Mouse (Mus musculus): ENCODE measurements around the gene Dock7.

Gene Dock7

DNA sequence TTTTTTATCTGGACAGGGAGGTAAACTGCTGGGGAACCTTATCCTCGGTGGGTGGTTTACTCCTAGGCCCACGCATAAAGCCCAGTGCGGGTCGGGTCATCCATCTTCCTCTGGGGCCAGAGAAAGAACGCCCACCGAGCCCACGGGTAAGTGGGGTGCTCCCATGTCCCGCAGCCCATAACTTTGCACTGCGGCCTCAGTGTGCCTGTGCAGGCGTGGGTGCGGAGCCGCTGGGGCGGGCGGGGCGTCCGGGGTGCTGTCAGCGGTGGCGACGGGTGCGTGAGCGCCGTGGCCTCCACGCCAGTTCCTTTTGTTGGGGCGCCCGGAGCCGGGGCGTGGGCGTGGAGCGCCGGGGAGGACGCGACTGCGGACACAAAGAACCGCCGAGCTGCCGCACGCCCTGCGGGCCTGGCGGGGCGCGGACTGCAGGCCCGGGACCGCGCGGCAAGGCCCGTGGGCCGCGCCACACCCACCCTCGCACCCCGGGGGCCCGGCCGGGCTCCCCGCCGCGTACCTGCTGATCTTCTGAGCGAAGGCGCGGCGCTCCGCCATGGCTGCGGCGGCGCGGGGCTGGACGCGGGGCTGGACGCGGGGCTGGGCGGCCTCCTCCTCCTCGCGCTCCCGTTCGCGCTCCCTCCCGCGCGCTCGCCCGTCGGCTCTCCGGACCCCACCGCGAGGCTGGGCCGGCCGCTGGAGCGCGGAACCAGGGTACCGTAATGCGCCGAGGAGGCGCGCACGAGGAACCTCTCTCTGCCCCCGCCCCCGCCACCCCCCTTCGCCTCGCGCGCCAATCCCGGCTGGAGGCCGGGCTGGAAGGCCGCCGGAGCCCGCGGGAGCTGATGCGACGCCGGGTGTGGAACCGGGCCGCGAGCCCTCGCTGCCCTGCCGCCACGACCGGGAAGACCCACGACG, at the start of gene Dock7:
TSS of gene Dock7 (minus strand) at position 705 of the 912 bp plus-strand sequence.
- peak; percentile 87 for DNase-seq (ENCODE audit: low read depth, low spot score)

DNA sequence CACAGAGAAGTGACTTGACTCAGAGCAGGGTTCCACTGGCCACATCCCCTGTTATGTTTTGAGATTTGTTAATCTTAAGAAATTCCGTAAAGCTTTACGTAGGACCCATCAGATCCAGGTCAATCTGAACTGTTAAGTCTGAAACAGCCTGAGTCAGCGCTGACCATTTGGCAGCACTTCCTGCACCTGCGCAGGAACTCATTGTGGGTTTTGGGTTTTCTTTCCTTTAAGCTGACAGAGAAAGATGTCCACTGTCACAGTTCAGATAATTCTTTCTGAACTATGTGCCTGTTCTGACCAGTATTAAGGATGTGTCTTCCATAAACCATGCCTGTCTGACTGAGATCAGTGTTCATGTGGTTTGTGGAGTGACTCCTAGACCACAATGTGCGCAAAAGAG, 48.2 kb upstream of the Dock7 start:
- DNase-seq (ENCODE audit: low read depth, low spot score) = no peak

DNA sequence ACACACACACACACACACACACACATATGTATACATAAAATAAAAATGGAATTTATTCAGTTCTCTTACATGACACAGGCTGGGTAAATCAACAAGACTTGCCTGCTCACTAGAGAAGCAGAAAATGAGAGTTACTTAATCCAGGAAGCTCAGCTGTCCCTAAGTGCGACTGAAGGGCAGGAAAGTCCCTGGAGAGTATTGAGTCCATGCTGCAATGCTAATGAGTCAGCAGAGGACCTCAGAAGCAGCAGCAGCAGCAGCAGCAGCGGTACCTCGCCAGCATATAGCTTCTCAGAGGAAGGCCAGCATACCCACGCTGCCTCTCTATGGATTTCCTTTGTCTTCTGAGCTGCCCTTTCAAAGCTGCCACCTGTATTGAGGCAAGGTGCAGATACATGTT, 42.8 kb upstream of the Dock7 start:
- no peak for DNase-seq (ENCODE audit: low read depth, low spot score)

DNA sequence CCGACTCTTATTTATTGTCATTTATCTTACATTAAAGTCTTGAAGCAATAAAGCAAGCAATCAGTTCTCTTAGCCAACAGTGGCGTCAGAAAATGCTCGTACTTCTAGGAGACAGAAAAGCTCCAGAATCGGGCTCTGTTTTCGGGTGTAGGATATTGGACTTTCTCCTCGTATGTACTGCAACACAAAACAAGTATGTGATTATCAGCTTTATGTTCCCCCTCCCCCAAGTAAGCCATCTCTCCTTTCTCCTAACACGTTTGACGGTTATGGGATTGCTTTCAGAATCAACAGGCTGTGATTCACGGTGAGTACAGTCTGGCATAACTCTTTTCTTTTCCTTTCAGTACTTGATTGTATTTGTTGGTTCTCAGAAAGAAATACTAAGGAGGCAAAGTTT, 42.3 kb upstream of the Dock7 start:
- DNase-seq (ENCODE audit: low read depth, low spot score) = no peak

DNA sequence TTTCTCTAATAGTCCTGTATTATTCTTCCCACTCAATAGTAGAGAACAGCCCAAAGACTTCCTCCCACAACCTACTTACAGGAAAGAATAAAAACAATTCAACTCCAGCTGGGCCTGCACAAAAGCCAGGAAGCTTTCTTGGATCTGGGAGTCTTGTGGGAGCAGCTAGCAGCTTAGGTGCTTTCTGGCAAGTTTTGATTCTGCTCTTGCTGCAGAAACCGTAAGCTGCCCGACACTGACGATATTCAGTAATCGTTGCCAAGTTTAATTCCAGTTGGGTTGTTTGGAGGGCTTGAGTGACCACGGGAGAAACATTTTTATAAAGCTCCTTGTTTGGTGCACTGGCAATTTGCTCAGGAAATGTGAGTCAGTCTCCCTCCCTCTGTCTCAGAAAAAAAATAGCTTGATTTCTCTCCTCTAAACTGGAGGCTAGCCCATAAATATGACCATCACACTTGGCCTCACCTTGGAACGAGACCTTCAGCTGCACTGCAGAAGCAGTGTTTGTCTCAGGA, 40.8 kb upstream of the Dock7 start:
- DNase-seq (ENCODE audit: low read depth, low spot score) = peak; percentile 97

DNA sequence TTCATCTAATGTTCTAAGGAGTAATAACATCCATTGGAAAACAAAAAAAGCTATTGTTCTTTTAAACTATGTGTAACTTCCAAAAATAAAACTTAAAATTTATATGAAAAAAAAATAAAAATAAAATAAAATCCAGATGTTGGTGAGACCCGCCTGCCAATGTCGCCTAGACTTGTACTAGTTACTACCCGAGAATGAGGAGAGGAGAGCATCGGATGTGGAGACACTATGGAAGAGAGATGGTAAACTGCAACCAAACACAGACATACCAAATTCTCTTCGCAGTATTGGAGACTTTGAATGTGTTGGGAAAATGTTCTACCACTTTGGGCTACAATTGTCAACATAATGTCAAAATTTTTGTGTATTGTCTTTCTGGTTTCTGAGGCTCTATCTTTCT, 40.2 kb upstream of the Dock7 start:
- DNase-seq (ENCODE audit: low read depth, low spot score) = no peak

DNA sequence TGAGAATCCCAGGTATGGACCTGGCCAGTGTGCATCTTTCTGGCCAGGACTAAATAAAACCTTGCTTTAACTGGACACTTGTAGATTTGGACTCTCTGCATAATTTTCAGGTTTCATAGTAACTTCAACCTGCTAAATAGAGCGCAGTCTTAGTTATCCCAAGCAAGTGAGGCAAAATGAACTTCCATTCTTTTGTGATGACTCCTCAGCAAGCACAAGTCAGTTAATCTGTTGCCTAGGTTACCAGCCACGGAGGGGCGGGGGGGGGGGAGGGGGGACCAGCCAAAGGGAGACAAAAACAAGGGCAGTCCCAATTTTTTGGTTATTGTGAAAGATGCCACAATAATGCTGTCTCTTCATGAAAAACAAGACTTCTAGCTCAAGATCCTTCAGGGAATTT, 39.7 kb upstream of the Dock7 start:
- peak; percentile 67 for DNase-seq (ENCODE audit: low read depth, low spot score)

DNA sequence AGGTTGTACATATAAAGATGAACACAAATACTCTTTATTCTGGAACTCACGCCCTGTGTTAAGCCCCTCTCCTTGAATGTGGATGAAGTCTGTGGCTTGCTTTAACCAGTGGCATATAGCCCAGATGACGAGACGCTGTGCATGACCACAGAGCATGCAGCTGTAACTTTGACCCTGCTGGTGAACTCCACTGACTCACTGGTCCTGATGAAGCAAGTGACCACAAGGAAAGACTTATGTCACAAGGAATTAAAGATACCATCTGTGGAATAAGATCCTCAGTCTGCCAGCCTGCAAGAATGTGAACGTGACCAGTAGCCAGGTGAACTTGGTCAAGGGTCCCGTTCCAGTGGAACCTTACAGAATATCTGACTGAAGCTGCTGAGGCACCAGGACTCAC, 37.8 kb upstream of the Dock7 start:
- DNase-seq (ENCODE audit: low read depth, low spot score) = no peak

DNA sequence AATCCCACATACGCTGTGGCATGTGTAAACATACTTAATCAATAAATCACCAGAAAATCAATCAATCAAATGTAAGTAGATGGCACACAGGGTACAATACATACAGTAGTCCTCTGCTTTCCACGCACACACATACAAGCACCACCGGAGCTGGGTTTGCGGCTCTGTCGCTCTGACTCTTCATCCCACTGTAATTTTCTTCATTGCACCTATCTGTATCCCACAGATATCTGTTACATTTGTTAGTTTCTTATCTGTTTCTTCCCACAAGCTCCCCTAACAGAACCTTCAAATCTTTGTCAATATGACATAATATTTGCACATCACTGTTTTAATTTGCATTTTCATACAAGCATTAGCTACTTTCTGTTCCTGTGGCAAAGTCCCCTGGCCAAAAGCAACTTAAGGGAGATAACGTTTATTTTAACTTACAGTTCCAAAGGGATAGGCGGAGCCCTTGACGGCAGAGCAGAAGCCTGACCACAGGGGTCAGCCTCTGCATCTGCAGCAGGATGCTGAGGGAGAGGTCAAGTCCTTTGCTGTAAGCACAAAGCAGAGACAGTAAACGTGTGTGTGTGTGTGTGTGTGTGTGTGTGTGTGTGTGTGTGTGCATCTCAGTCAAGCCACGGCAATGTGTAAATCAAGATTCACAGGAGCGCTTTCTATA, 36.1 kb upstream of the Dock7 start:
- DNase-seq (ENCODE audit: low read depth, low spot score) = no peak

DNA sequence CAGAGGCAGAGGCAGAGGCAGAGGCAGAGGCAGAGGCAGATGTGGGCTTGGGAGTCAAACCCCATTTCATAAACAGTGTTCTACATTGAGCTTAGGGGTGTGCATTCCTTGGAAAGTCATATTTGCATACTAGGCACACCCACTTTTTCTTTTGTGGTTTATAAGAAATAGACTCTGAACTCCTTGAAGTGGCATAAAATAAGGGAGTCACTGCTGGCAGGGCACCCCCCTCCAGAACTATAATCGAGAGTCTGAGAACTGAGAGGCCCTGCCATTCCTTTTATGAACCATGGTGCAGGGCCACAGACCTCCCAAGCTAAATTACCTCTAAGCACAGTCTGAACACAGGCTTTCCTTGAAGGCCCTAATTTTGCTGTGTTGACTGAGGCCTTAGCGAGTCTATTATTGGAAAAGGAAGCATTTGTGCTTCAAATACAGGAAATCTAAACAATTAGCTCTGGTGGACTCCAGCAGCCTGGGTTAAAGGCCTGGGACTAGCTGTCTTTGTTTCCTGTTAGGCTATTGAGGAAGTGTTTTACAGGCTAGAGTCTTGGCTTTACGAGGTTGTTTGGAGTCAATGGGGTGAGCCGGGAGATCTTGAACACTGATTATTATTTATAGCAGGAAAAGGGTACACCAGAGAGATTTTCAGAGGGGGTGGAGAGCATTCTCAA, 31.3 kb upstream of the Dock7 start:
- DNase-seq (ENCODE audit: low read depth, low spot score) = no peak

DNA sequence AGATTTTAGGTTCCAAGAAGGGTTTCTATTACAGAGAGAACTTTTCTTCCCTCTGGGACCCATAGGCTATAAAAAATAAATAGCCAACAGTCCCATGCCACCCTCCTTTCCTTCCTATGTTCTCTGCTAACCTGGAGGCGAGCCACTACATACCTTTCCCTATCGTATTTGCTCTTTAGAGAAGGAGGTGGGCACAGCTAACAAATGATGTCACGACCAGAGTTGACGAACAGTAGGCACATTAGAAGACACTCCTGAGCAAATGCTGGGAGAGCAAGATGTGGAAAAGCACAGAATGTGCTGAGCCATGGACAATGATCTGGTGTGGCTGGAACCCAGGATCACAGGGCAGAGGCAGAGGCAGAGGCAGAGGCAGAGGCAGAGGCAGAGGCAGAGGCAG, 30.7 kb upstream of the Dock7 start:
- DNase-seq (ENCODE audit: low read depth, low spot score) = no peak

DNA sequence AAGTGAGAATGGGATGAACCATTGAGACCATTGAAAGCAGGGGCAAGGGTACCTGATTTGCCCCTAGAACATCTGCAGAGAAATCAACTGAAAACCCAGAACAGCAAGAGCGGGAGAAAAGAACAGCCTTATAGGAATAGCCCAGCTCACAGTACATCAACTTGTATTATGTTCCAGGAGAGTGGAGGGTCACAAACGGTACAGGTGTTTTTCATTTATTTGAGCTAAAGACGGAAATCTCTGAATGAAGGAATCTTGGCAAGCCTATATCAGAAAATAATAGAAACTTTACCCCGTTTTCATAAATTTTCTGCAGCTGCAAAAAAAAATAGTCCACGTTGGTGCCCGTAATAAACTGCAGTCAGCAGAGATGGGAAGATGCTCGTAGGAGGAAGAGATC, 22.6 kb upstream of the Dock7 start:
- DNase-seq (ENCODE audit: low read depth, low spot score) = no peak

DNA sequence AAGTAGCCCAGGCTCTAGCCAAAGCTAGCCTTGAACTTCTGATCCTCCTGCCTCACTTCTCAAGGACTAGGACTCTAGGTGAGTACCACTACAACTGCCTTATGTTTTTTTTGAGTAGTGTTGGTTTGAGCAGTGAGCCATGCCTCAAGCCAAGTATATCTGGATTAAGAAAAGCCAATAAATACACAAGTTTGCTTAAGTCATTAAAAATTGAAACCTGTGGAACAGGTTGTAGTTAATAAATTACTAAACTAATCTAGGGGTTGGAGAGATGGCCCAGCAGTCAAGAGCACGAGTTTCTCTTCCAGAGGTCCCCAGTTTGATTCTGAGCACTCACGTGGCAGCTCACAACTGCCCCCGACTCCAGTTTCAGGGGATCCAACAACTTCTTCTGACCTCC, 20.9 kb upstream of the Dock7 start:
- DNase-seq (ENCODE audit: low read depth, low spot score) = no peak

DNA sequence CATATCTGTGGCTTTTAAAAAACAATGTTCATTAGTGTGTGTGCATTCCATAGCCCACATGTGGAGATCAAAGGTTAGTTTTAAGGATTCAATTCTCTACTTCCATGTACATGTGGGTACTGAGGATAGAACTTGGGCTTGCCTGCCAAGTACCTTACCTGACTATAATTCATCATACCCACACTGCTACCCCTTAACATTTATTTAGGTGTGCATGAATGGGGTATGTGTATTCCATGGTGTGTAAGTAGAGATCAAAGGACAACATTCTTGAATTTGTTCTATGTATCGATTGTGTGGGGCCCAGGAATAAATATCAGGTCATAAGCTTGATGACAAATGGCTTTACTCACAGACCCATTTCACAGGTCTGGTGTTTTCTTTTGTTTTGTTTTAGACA, 20.5 kb upstream of the Dock7 start:
- no peak for DNase-seq (ENCODE audit: low read depth, low spot score)

DNA sequence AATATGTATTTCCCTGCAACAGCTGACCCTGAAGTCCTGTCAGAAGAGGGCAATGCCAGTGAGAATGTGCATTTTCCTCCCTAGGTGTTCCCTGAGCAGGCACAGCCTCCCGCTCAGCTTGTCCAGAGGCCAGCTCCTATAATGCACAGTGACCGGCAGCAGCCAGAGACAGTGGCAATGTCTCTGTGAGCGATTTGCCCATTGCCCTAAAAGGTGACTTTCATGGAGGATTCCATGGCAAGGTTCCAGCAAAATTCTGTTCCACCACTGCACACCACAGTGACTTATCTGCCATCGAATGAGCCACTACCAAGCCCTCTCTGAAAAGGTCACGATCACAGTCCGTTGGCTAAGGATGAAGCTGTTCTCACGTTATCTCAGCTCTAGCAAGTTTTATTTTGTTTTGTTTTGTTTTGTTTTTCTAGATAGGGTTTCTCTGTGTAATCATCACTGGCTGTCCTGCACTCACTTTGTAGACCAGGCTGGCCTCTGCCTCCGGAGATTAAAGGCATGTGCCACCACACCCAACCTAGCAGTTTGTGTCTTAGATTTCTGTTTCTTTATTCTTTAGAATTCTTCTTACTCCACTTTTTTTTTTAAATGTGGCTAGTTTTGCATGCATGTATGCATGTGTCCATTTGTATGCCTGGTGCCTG, 17.4 kb upstream of the Dock7 start:
- no peak for DNase-seq (ENCODE audit: low read depth, low spot score)

DNA sequence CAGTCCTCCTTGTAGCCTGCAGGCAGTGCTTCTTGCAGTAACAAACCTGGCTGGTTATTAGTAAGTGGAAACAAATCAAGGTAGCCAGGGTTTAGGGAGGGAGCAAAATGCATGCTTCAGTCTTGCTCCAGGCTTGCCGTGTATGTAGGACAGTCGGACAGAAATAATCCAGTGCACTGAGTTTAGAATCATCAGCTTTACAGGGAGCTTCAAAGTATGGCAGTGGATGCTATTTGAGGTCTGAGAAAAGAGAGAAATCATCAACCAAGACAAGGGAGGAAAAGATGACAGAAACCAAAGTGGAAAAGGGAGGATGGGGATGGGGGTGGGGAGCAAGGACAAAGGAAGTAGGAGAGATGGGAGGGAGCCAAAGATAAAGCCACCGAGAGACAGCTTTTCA, 13.8 kb upstream of the Dock7 start:
- no peak for DNase-seq (ENCODE audit: low read depth, low spot score)

DNA sequence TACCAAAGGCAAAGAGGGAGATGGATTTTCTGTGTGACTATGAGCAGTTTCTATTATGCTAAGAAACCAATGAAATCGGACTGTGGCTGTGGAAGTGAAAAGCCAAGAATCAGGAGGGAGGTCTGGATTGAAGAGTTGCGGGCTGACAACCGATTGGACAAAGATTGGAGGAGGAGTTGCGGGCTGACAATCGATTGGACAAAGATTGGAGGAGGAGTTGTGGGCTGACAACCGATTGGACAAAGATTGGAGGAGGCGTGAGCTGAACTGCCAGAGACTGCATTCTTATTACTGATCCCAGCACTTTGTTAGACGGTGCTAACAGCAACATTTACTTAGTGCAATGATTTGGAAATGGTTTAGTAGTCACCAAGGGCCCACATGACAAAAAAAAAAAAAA, 12.6 kb upstream of the Dock7 start:
- DNase-seq (ENCODE audit: low read depth, low spot score) = peak; percentile 86

DNA sequence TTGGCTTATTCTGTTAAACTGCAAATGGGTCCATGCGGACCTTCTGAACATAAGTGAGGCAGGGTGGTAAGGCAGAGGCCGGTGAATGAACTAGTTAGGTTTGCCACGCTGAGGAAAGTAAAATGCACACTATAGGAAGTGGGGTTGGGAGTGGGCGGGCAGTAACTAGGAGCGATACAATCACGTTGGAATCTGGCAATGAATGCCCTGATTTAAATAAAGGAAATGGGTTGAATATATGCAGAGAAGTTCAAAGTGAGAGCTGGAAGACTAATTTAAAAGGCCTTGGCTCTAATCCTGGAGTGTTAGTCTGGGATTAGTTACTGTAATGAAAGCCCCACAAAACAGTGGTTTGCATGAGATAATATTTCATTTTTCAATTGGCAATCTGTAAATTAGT, 12.0 kb upstream of the Dock7 start:
- peak; percentile 47 for DNase-seq (ENCODE audit: low read depth, low spot score)

DNA sequence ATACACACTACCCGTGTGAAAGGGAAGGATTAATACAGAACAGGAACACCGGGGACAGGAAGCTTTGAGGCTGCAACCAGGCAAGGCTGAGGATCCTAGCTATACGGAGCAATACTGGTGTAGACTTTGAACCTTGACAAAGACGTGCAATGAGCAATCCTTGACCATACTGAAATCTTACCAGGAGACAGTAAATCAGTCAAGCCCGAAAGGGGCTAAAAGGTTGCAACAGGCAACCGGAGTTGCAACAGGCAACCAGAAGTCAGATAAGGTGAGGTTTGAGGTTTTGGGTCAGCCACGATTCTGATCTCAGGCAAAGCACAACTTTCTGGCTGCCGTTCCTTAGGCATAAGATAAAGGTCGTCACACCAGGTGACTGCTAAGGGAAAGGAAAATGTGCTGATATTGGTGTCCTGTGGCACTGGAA, 10.5 kb upstream of the Dock7 start:
- DNase-seq (ENCODE audit: low read depth, low spot score) = no peak

DNA sequence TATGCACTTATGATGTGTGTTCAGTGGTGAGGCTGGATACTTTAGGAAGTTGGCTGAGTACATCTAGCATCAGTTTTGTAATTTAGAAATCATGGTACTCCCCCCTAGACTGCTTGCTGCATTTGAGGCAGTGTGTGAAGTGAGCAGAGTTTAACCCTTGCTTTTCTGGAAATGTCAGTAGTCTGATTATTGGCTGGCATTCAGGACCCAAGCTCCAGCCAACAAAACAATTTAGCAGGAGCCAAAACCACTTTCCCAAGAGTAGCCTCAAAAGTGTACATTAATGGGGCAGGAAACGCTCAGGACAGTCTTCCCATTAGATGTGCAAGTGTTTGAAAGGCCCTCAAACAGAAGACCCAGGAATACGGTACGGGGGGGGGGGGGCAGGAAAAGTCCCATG, 2.8 kb upstream of the Dock7 start:
- DNase-seq (ENCODE audit: low read depth, low spot score) = no peak

DNA sequence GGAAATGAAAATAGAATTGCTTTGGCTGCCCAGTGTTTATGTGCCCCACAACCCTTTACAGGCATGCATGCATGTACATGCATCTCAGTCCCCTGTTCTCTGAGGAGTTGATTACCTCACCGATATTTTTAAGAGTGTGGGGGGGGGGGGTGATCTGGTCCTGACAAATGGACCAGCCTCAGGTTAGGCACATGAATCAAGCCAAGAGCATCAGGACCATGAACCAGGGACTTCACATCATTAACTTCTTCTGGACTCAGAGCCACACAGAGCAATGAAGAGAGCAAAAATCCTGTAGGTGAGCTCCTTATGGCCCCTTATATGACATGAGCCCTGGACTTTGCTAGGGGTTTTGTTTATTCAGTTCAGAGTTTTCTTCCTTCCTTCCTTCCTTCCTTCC, 2.1 kb upstream of the Dock7 start:
- no peak for DNase-seq (ENCODE audit: low read depth, low spot score)

DNA sequence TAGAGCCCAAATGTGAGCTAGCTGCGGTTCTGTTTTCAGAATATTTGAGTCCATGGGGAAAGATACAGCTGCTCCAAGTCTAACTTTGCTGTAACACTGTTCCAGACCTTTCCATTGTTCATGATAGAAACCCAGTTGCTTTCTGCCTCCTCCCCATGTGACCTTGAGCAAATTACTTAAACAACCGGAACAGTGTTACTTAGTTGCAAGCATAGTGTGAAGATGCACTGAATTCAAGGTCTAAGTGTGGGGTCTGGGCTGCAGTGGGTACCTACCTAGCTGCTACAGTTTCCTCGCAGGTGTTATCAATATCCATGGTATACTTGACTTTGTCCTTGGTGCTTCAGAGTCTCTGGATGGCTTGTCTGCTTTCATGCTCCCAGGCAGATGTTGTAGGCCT, 1.3 kb upstream of the Dock7 start:
- no peak for DNase-seq (ENCODE audit: low read depth, low spot score)
